Mouse (Mus musculus): ENCODE data around the gene Adamtsl1.

DNA sequence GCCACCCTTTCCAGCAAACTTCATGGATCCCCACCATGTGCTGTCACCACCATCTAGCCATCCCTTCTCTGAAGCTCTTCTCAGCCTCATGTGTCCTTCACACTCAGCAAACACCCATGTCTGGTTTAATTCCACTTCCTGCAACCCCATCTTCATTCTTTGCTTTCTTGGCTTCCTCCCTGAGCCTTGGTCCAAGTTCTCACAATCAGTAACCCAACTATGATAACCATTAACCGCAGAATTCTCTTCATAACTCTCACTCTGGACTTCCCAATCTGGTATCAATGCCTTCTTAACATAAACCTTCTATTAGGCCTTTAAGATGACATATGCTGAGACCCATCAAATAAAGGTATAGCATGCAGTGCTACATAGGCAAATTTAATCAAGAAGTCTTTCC, 815.5 kb downstream of the Adamtsl1 start:
- no peak for TF ChIP-seq CHD2 (IDR thresholded peaks at IDR 0.05; ENCODE audit: low read depth, low read length)
- no peak for TF ChIP-seq ZC3H11A (IDR thresholded peaks at IDR 0.05; ENCODE audit: borderline replicate concordance, low read depth, low read length)
- no peak for TF ChIP-seq ZNF384 (IDR thresholded peaks at IDR 0.05; ENCODE audit: low read depth, low read length)
- TF ChIP-seq HCFC1 (IDR thresholded peaks at IDR 0.05; ENCODE audit: borderline replicate concordance, insufficient read depth, low read length): no peak

Data from ES-E14 (cell line).